Mouse (Mus musculus) retina, postnatal 1 day (tissue): ENCODE results near the gene Crybb1.

Experiments
- DNase-seq: peaks from one replicate; pipeline ENCODE4 v3.0.0-alpha.2; 2012

The Crybb1 gene

GRCm38 (mm10) chr5:112255426-112255825 lies at the start of gene Crybb1:
Gene Crybb1, plus strand, starts transcription at chr5:112255815.
- DNase-seq: no peak

- no peak for DNase-seq
Observed at GRCm38 (mm10) chr5:112206543-112207255, 48.9 kb upstream of the Crybb1 start.

- DNase-seq: no peak
Observed at GRCm38 (mm10) chr5:112208321-112208720, 47.3 kb upstream of the Crybb1 start.

GRCm38 (mm10) chr5:112210104-112210503 lies 45.5 kb upstream of the Crybb1 start:
- DNase-seq: peak; percentile 81

GRCm38 (mm10) chr5:112211911-112212310 lies 43.7 kb upstream of the Crybb1 start:
- no peak for DNase-seq

- DNase-seq: no peak
Observed at GRCm38 (mm10) chr5:112212711-112213264, 42.8 kb upstream of the Crybb1 start.

GRCm38 (mm10) chr5:112213331-112214240 lies 42.0 kb upstream of the Crybb1 start:
- peak; percentile 82 for DNase-seq

GRCm38 (mm10) chr5:112214419-112214818 lies 41.2 kb upstream of the Crybb1 start:
- peak; percentile 86 for DNase-seq

- peak; percentile 71 for DNase-seq
Observed at GRCm38 (mm10) chr5:112215291-112215751, 40.3 kb upstream of the Crybb1 start.

- peak; percentile 63 for DNase-seq
Observed at GRCm38 (mm10) chr5:112215801-112216251, 39.8 kb upstream of the Crybb1 start.

GRCm38 (mm10) chr5:112216335-112216734 lies 39.3 kb upstream of the Crybb1 start:
- no peak for DNase-seq

- DNase-seq: peak; percentile 55
Observed at GRCm38 (mm10) chr5:112217031-112217430, 38.6 kb upstream of the Crybb1 start.

- no peak for DNase-seq
Observed at GRCm38 (mm10) chr5:112218679-112219078, 36.9 kb upstream of the Crybb1 start.

GRCm38 (mm10) chr5:112219398-112219797 lies 36.2 kb upstream of the Crybb1 start:
- DNase-seq: no peak

- DNase-seq: no peak
Observed at GRCm38 (mm10) chr5:112220203-112220602, 35.4 kb upstream of the Crybb1 start.

- peak; percentile 70 for DNase-seq
Observed at GRCm38 (mm10) chr5:112225591-112225990, 30.0 kb upstream of the Crybb1 start.

GRCm38 (mm10) chr5:112227354-112227753 lies 28.3 kb upstream of the Crybb1 start:
- peak; percentile 66 for DNase-seq

- no peak for DNase-seq
Observed at GRCm38 (mm10) chr5:112227898-112228239, 27.7 kb upstream of the Crybb1 start.

- DNase-seq: peak; percentile 90
Observed at GRCm38 (mm10) chr5:112228240-112229076, 27.2 kb upstream of the Crybb1 start.

- DNase-seq: no peak
Observed at GRCm38 (mm10) chr5:112235806-112236205, 19.8 kb upstream of the Crybb1 start.

- DNase-seq: no peak
Observed at GRCm38 (mm10) chr5:112236631-112237030, 19.0 kb upstream of the Crybb1 start.

GRCm38 (mm10) chr5:112237439-112237838 lies 18.2 kb upstream of the Crybb1 start:
- peak; percentile 97 for DNase-seq
